Comparison of ENCODE assay signal across 21 mouse cellular contexts in genomic region chr2:72245631-72246030, GRCm38 (mm10). TPM values are rescaled to one million over a fixed set of nuclear protein-coding genes. Genes with fewer than 3 reads are reported as not detected.
DNase-seq lines count a peak whose midpoint lies in the region; ATAC-seq and TF ChIP-seq lines count a peak whose summit lies in the region.
"Had no signal": no experiment of that assay in that cellular context is flagged by ENCODE, and none has a peak within 500 bp of the region (broad histone marks: within the 10 kb centered on the region; RNA-seq: fewer than 3 reads in every experiment).

No protein-coding gene starts in this region.

- no peak overlapping the region for H3K4me3 ChIP-seq in heart, adult 2 months
- no peak overlapping the region for H3K4me3 ChIP-seq in midbrain, embryonic 11.5 days (ENCODE audit: low read depth, low read length)
- no peak overlapping the region for H3K4me3 ChIP-seq in midbrain, embryonic 10.5 days
- H3K4me3 ChIP-seq in stomach, embryonic 15.5 days (replicated peaks), result no peak overlapping the region
- H3K4me3 ChIP-seq: embryonic facial prominence, embryonic 15.5 days; erythroblast, embryonic 14.5 days; forebrain, embryonic 10.5 days; hindbrain, embryonic 15.5 days had no signal

- H3K4me2 ChIP-seq in midbrain, embryonic 11.5 days, result no peak overlapping the region
- no peak overlapping the region for H3K4me2 ChIP-seq in stomach, embryonic 15.5 days
- H3K4me2 ChIP-seq: embryonic facial prominence, embryonic 15.5 days; hindbrain, embryonic 15.5 days had no signal

- H3K9ac ChIP-seq in heart, adult 2 months (ENCODE audit: low read depth, low read length), result no peak overlapping the region
- no peak overlapping the region for H3K9ac ChIP-seq in midbrain, embryonic 11.5 days (ENCODE audit: low read length)
- H3K9ac ChIP-seq in stomach, embryonic 15.5 days, result no peak overlapping the region
- H3K9ac ChIP-seq: embryonic facial prominence, embryonic 15.5 days; hindbrain, embryonic 15.5 days had no signal

- peaks cover 6% of the 10 kb centered on the region for H3K36me3 ChIP-seq in heart, adult 2 months (ENCODE audit: control insufficient read depth, insufficient read depth, low read length)
- H3K36me3 ChIP-seq in midbrain, embryonic 11.5 days (ENCODE audit: control insufficient read depth, insufficient read depth, low read length), result no peaks in the 10 kb centered on the region
- no peaks in the 10 kb centered on the region for H3K36me3 ChIP-seq in midbrain, embryonic 10.5 days
- no peaks in the 10 kb centered on the region for H3K36me3 ChIP-seq in stomach, embryonic 15.5 days
- H3K36me3 ChIP-seq: embryonic facial prominence, embryonic 15.5 days; forebrain, embryonic 10.5 days; G1E; hindbrain, embryonic 15.5 days had no signal

- WGBS in heart, adult 2 months, result 72% methylated on average over 4 of the region's 4 CpGs
- WGBS in midbrain, embryonic 11.5 days, result 89% methylated on average over 4 of the region's 4 CpGs
- WGBS in midbrain, embryonic 10.5 days, result 91% methylated on average over 4 of the region's 4 CpGs
- WGBS in stomach, embryonic 15.5 days, result 63% methylated on average over 4 of the region's 4 CpGs

- TF ChIP-seq POLR2A in heart, adult 2 months (IDR thresholded peaks at IDR 0.05; ENCODE audit: insufficient read depth, low read depth, low read length), result no peak

- H3K27ac ChIP-seq in heart, adult 2 months, result peak overlapping the region; percentile 36
- no peak overlapping the region for H3K27ac ChIP-seq in midbrain, embryonic 11.5 days (ENCODE audit: low read depth, low read length)
- no peak overlapping the region for H3K27ac ChIP-seq in midbrain, embryonic 10.5 days (replicated peaks)
- H3K27ac ChIP-seq in stomach, embryonic 15.5 days, result 0 out of 2 replicates have a peak overlapping the region, but pooled peaks have one; percentile 21
- H3K27ac ChIP-seq: embryonic facial prominence, embryonic 15.5 days; forebrain, embryonic 10.5 days; hindbrain, embryonic 15.5 days had no signal

- H3K9me3 ChIP-seq in midbrain, embryonic 11.5 days (ENCODE audit: control insufficient read depth, low read length), result no peaks in the 10 kb centered on the region
- no peaks in the 10 kb centered on the region for H3K9me3 ChIP-seq in midbrain, embryonic 10.5 days (replicated peaks)
- no peaks in the 10 kb centered on the region for H3K9me3 ChIP-seq in stomach, embryonic 15.5 days
- H3K9me3 ChIP-seq: embryonic facial prominence, embryonic 15.5 days; forebrain, embryonic 10.5 days; G1E; hindbrain, embryonic 15.5 days had no signal

- no peaks in the 10 kb centered on the region for H3K79me2 ChIP-seq in heart, adult 2 months (replicated peaks; ENCODE audit: control insufficient read depth, insufficient read depth, low read length)

- intact Hi-C loops in heart, adult 2 months (cut with DNase I), result no loop called here
- intact Hi-C loops in heart, postnatal 25 days (cut with DNase I), result no loop called here

- no peak for TF ChIP-seq CTCF in heart, adult 2 months (IDR thresholded peaks at IDR 0.05)

- no peak for ATAC-seq in midbrain, embryonic 11.5 days (ENCODE audit: low FRiP score)
- ATAC-seq in stomach, embryonic 15.5 days (ENCODE audit: insufficient read depth, low FRiP score, low read depth), result 0 out of 2 replicates have a peak, but pooled peaks have one; percentile 53
- ATAC-seq: forebrain, embryonic 14.5 days; intestine, embryonic 16.5 days had no signal

- DNase-seq in heart, adult 2 months, result no peak
- no peak for DNase-seq in heart, postnatal 25 days (ENCODE audit: low spot score)
- peak; percentile 62 for DNase-seq in midbrain, embryonic 11.5 days (ENCODE audit: low spot score, missing footprints)
- DNase-seq in midbrain, embryonic 10.5 days (ENCODE audit: low spot score), result no peak
- DNase-seq in urinary bladder, postnatal 36 days (ENCODE audit: low spot score in 2 of 2), result no peak
- DNase-seq: adrenal gland, adult 8-10 months; adrenal gland, postnatal 36 days; cerebellum, adult 11 months; cerebellum, adult 8-10 months; cerebellum, postnatal 14 days; gastrocnemius, postnatal 10 days; heart, postnatal 10 days; kidney, adult 2 months had no signal

- no peaks in the 10 kb centered on the region for H3K4me1 ChIP-seq in heart, adult 2 months (ENCODE audit: control insufficient read depth, insufficient read depth, low read length)
- H3K4me1 ChIP-seq in midbrain, embryonic 11.5 days (ENCODE audit: control insufficient read depth, insufficient read depth, low read length), result peaks cover 12% of the 10 kb centered on the region
- peaks cover 22% of the 10 kb centered on the region for H3K4me1 ChIP-seq in midbrain, embryonic 10.5 days
- no peaks in the 10 kb centered on the region for H3K4me1 ChIP-seq in stomach, embryonic 15.5 days
- H3K4me1 ChIP-seq: hindbrain, embryonic 15.5 days had no signal

- H3K27me3 ChIP-seq in heart, adult 2 months (ENCODE audit: control insufficient read depth, insufficient read depth, low read length), result no peaks in the 10 kb centered on the region
- no peaks in the 10 kb centered on the region for H3K27me3 ChIP-seq in midbrain, embryonic 11.5 days (ENCODE audit: control insufficient read depth, insufficient read depth, low read length)
- no peaks in the 10 kb centered on the region; the same call in 1 of the 2 replicates for H3K27me3 ChIP-seq in midbrain, embryonic 10.5 days (ENCODE audit: low read depth, poor library complexity, severe bottlenecking)
- H3K27me3 ChIP-seq in stomach, embryonic 15.5 days (replicated peaks), result no peaks in the 10 kb centered on the region
- H3K27me3 ChIP-seq: embryonic facial prominence, embryonic 15.5 days; hindbrain, embryonic 15.5 days had no signal

- TF ChIP-seq EP300 in heart, adult 2 months (IDR thresholded peaks at IDR 0.05; ENCODE audit: insufficient read depth, low read depth, low read length), result no peak

RNA-seq across cellular contexts. Expression of gene Map3k20, which starts 39.8 kb away (rescaled TPM):
- total RNA-seq in heart, adult 2 months (2021), result 100 to 1,000 TPM; 275 to 303 TPM
- 75.1 and 124 TPM in 2 replicates for polyA plus RNA-seq in heart, adult 2 months (2012; rRNA removed)
- total RNA-seq in heart, postnatal 25 days (2021), result 100 to 1,000 TPM; 271 to 291 TPM
- polyA plus RNA-seq in midbrain, embryonic 11.5 days (2014; fragmentation: Nextera tagmentation; extraction: Ambion mirVana), result 7.5 and 8.3 TPM in 2 replicates
- polyA plus RNA-seq in midbrain, embryonic 10.5 days (2016; fragmentation: Nextera tagmentation; extraction: Ambion mirVana), result 7.4 and 8.2 TPM in 2 replicates
- 20.0 and 20.7 TPM in 2 replicates for polyA plus RNA-seq in stomach, embryonic 15.5 days (2015; fragmentation: Nextera tagmentation; extraction: Ambion mirVana)

Comparison
In these comparisons a context has a peak if more than half of its experiments do, and no peak if none do; other contexts are left out.
1. H3K27ac ChIP-seq: peak in heart, adult 2 months (single experiment) and stomach, embryonic 15.5 days (single experiment); none in midbrain, embryonic 11.5 days (single experiment) and midbrain, embryonic 10.5 days (single experiment).